Mouse (Mus musculus) B cell, adult 2 months (primary cell): ENCODE results near the gene Rpl22l1.

Source experiments
- DNase-seq, 2 experiments: peaks; one replicate each; pipeline ENCODE4 v3.0.0; 2022

Gene Rpl22l1

DNA sequence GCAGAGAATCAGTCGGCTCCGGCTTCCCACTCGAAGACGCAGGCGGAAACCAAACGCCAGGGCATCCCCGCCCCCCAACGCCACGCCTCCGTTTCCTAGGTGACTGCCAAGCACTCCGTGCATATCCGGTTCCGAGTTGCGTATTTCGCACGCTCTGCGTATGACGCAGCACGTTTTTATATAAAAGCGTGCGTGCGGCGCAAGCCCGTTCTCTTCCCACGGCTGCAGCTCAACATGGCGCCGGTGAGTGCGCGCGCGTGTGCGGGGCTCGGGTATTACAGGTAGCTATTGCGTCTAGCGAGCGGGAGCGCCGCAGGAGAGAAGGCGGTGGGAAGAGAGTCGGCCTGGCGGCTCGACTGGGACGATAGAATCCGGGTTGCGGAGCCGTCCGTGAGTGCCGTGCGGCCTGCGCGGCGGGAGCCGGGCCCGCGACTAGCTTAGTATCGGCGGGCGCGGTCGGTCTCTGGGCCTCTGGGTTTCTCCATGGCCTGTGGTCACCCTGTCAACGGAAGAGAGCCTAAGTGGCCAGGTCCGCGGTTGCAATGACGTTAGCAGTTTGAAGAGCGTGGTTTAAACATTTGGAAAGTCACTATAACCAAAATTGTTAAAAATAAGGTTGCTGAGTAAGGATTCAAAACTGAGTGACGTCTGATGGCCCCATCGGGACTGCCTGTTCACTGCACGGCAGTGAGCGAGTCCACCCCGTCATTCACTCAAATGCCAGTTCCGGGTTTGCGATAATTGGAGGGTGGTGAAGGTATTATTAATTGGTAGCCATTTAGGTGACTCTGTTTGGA, at the start of gene Rpl22l1:
Gene Rpl22l1, plus strand, starts transcription at position 136 of the 797 bp plus-strand sequence.
- DNase-seq = peak; percentile 99 to 100

DNA sequence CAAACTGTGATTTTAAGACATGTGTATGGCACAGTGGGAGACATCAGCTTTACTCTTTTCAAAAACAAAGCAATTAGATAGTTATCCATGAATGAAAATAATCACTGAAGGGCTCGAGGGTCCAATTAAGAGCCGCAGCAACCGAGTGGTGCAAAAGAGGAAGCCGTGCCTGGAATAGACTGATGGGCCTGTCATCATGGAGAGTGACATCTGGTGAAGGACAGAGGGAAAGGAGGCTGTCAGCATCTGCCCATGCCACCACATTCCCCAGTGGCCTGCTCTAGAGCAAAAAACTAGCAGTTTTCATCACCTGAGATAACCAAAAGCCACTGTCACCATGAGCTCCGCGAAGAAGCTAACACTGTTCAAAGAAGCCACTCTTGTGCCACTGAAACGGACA, 49.8 kb upstream of the Rpl22l1 start:
- DNase-seq = no peak

- no peak for DNase-seq
These were observed 43.9 kb upstream of the Rpl22l1 start for GRCm38 (mm10) chr3:28761225-28761789.

- no peak for DNase-seq
These were observed 38.3 kb upstream of the Rpl22l1 start for GRCm38 (mm10) chr3:28766935-28767334.

DNA sequence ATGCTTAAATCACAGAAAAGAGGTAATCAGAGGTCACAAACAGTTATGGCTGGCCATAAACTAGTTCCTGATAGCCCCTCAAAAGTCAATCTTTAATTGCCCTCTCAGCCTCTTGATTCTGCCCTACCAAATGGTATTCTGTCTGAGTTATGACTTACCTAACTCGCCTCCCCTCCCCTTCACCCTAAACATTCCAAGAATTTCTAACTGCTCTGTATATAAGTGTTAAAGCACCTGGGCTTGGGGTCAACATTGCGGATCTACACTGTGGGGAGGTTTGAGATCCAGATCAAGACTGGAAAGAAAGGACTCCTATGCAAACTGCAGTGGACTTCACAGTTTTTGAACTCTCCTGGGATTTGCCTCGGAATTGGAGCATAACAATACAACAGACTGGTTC, 37.0 kb upstream of the Rpl22l1 start:
- DNase-seq = no peak

DNA sequence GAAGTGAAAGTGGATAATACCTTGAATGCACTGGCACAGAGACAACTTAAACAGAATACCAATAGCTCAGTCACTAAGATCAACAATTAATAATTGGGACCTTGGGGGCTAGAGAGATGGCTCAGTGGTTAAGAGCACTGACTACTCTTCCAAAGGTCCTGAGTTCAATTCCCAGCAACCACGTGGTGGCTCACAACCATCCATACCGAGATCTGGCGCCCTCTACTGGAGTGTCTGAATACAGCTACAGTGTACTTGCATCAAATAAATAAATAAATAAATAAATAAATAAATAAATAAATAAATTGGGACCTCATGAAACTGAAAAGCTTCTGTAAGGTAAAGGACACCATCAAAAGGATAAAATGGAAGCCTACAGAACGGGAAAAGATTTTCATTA, 32.3 kb upstream of the Rpl22l1 start:
- peak; percentile 25 to 28 for DNase-seq

- no peak for DNase-seq
These were observed 29.9 kb upstream of the Rpl22l1 start for GRCm38 (mm10) chr3:28775361-28775760.

DNA sequence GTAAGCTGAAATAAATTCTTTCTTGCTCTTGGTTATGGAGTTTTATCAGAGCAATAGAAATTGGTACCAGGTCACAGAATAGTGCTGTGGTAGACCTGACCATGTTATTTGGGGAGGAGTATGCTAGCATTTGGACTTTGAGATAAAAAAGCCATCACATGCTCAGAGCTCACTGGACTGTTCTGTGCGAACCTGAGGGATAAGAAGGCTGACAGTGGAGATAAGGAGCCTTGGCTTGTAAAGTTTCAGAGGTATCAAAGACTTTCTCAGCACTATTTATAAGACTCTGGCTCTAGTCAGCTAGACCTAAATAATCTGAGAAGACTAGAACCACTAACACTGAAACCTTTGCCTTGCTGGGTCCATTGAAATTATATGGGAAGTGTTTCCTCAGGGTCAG, 29.3 kb upstream of the Rpl22l1 start:
- no peak for DNase-seq

DNA sequence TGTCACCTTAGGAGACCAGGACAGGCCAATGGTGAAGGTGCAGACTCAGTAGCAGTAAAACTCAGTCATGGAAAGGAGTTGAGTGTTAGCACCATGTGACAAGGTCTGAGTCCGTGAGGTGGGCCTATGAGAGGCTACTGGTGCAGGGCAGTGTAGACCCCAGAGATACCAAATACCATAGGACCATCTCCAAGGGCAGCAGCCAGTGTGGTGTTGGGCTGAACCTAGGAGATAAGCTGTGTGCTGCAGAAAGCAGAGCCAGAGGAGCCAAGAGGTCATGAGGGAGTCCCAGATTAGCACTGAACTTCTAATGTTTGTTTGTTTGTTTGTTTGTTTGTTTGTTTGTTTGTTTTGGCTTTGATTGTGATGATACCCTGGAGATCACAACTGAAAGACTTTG, 28.7 kb upstream of the Rpl22l1 start:
- no peak for DNase-seq

DNA sequence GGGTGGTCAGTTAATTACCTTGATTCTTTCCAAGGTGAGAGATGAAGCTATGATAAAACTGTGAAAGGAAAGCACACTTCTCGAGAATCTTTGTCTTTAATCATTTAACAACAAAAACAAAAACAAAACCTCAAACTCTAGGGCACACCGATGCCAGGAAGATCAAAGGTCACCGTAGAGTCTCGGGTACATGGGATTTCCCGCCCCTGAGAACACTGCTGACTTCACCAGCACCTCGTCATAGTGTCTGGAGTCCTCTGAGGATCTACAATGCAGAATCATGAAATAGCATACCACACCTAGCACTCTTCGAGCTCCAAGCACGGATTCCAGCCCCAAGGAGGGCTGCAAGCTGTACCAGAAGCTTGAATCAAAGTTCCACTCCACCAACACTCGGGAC, 24.7 kb upstream of the Rpl22l1 start:
- DNase-seq = no peak

DNA sequence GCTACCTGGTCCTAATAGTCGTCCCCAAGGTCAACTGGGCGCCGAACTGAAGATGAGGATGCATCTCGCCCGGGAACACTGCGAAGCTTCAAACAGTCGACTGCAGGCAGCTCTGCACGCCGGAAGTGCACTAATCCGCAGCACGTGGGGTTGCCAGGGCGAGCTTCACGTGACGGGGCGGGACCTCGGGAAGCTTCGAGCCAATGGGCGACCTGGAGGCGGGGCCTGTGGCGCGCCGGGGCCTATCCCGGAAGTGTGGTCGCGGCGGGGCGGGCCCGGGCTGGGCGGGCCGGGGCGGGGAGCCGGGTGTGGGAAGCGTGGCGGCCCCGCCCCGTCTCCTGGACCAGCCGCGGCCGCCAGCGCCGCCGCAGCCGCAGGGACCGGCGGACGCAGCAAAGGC, 24.2 kb upstream of the Rpl22l1 start, which contains the start of gene Eif5a2:
Gene Eif5a2, plus strand, starts transcription at position 283 of the 400 bp plus-strand sequence.
- DNase-seq = peak; percentile 95 to 96

GRCm38 (mm10) chr3:28781422-28781821, 23.8 kb upstream of the Rpl22l1 start:
- no peak for DNase-seq

- peak in 1 of 2 experiments; percentile 3 for DNase-seq
These were observed 23.4 kb upstream of the Rpl22l1 start for GRCm38 (mm10) chr3:28781848-28782247.

- DNase-seq = no peak
These were observed 21.1 kb upstream of the Rpl22l1 start for GRCm38 (mm10) chr3:28784176-28784575.

GRCm38 (mm10) chr3:28794835-28795234, 10.4 kb upstream of the Rpl22l1 start:
- no peak for DNase-seq

- no peak for DNase-seq
These were observed 2.9 kb downstream of the Rpl22l1 start for GRCm38 (mm10) chr3:28808039-28808643.

DNA sequence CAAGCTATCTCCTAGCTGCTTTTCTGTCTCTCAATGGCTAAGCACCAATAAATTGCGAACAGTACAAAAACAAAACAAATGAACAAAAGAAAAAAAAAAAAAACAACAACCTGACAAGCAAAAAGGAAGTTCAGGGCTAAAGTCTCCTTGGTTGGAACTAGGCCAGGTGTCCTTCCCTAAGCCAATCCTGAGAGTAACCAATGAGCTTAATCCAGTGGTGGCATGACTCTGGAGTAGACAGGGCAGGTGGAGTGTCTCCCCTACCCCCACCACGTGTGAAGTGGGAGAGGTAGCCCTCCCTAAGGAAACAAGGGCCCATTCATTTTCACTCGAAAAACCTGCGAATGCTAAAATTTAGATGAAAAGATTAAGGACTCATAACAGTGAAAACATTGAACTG, 6.2 kb downstream of the Rpl22l1 start:
- no peak for DNase-seq

DNA sequence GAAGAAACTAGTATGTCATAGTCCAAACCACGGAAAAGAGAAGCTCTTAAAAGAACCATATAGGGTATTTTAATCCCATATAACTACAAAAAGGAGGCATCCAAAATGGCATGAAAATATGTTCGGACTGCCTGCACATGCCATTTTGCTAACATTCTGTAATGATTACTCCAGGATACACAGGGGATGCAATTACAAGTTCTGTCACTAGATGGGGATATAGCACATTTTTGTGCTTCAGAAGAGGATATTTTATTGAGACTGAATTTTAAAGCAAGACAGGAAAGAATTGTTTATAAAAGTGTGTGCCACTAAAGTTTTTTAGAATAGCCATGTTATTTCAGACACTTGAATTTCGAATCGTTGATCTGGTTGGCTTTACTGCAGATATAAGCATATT, 9.1 kb downstream of the Rpl22l1 start:
- peak; percentile 18 to 31 for DNase-seq

DNA sequence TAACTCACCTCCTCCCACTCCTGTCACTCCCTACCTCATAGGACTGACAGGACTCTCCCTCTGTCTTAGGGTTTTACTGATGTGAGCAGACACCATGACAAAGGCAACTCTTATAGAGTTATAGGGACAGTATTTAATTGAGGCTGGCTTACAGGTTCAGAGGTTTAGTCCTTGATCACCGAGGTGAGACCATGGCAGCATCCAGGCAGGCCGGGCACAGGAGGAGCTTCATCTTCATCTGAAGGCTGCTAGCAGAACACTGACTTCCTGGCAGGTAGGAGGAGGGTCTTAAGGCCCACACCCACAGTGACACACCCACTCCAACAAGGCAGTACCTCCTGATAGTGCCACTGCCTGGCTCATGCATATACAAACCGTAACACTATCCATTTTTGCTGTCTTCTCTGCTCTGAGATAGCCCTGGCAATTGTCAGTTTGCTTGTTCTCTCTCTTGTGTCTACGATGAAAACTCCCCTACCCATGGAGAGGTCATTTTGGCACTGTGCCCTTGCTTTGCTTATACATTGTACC, 10.8 kb downstream of the Rpl22l1 start:
- DNase-seq = no peak

DNA sequence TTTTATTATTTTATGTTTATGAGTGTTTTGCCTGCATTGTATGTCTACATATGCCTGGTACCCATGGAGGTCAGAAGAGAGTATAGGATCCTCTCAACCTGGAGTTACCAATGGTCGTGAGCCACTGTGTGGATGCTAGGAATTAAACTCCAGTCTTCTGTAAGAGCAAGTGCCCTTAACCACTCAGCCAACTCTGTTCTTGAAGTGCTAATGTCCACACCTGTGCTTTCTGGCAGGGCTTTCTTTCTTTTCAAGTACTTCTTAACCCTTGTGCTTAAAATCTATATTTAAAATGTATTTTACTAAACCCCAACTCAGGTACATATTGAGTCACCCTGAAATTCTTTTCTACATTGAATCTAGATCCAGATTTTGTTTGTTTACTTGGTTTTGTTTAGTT, 21.0 kb downstream of the Rpl22l1 start:
- no peak for DNase-seq

- DNase-seq = no peak
These were observed 22.4 kb downstream of the Rpl22l1 start for GRCm38 (mm10) chr3:28827605-28828004.

DNA sequence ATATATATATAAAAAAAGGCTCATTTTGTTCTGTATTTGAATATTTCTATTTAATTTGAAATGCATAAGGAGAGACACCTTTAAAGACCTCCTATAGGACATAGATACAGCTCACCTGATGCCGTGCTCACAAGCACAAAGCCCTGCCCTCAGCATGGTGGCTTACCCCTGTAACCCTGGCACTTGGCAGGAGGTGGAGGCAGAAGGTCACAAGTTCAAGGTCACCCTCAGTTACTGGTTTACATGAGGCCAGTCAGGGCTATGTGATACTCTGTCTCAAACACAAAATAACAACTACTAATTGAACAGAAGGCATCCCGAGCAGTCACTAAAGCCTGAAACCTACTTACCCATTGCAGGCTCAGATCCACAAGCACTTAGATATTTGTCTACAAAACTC, 24.2 kb downstream of the Rpl22l1 start:
- DNase-seq = no peak

- no peak for DNase-seq
These were observed 31.6 kb downstream of the Rpl22l1 start for GRCm38 (mm10) chr3:28836796-28837371.
